Mouse (Mus musculus): ENCODE measurements around the gene Gm10842.

DNA sequence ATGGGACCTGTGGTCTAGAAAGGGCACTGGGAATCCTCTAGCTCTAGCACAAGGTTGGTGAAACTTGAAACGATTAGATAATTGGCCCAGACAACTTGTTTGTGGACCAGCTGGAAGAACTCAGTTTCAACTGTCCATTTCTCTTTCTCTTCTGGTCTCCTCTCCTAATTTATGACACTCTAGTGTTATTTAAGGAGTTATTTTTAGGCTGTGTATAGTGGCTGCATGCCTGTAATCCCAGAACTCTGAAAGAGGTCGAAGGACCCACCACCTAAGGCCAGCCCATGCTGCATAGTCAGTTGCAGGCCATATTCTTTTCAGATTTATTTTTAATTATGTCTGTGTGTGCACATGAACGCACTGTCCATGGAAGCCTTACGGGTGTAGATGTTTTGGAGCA is 32.8 kb downstream of the Gm10842 start:
- TF ChIP-seq CTCF (IDR thresholded peaks at IDR 0.05; ENCODE audit: low read depth, low read length) (no peak), POLR2A (IDR thresholded peaks at IDR 0.05; ENCODE audit: extremely low read depth, insufficient read depth, low read length) (no peak)

Measured in liver, adult 2 months (tissue).